Mouse (Mus musculus): ENCODE results near the gene Ppm1n. TPM values are rescaled to one million over a fixed set of nuclear protein-coding genes. Genes with fewer than 3 reads are reported as not detected.

The Ppm1n gene
- polyA plus RNA-seq, 2 experiments from 2014 or later: 1.7 to 2.1 TPM

DNA sequence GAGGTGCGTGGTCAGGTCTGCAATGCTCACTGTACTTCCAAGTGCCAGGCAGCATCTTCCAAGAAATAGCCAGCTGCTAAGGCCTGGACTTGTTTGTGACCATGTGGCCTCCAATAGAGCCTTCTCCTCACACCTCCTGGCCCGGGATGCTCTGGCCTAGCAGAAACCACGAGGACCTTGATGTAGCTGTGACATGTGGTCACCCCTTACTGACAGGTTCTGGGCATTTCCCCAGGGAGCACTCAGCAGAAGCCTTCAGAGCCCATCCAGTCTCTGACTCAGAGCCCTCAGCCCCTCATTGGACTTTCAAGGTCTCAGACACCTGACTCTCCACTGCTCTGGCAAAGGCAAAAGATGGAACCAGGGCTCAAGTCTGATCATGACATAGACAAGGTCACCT, 34.8 kb downstream of the Ppm1n start:
- ATAC-seq: no peak

DNA sequence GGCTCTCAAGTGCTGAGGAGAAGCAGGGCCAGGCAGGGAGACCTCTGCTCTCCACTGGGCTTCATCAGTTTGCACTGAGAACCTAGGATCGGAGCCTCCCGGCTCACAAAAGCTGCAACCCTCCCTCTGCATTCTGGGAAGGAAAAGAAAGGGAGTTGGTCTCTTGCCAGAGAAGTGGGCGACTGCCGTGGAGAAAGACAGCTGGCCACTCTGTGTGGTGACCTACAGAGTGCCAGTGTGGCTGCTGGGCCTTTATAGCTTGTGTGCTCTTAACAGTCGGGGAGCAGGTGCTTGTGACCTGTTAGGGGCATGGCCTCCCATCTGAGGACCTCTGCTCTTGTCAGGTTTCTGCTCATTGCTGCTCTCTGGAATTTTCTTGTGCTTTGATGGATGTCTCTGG, 36.0 kb downstream of the Ppm1n start:
- ATAC-seq: no peak

DNA sequence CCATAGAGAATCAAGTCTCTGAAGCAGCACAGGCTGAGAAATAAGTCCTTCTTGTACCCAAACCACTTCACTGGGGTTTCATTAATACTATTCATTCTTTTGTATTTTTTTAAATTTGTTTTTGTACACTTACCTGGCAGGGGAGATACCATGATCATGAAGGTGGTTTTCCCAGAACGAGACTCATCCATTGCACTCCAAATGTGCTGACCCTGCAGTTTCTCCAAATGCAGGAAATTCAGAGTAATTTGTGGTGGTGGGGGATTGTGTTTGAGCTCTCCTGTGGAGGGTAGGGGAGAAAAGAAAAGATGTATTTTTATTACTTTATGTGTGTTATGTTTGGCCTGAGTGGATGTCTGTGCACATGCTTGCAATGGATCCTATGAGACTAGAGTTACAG, 37.9 kb downstream of the Ppm1n start:
- ATAC-seq: no peak

DNA sequence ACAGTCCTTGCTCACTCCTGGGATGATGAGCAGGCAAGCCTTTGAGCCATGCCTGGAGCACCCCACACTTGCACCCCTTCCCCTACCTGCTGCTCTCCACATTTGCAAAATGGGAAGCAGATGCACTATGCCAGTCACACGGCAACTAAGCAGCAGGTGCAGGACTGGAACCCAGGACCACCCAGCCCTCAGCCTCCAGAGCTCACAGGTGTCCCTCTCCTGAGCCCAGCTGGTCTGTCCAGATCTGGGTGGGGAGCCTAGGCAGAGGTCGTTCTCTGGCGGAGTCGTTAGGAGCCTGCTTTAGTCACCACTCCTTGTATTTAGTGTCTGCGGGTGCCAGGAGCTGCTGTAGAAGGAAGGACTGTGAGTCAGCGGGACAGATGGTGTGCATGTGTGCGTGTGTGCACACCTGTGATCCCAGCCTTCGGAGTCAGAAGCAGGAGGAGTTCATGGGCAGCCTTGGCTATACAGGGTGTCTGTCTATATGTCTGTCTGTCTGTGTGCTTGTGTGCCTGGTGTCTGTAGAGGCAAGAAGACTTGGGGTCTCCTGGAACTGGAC, 38.9 kb downstream of the Ppm1n start:
- no peak for ATAC-seq

DNA sequence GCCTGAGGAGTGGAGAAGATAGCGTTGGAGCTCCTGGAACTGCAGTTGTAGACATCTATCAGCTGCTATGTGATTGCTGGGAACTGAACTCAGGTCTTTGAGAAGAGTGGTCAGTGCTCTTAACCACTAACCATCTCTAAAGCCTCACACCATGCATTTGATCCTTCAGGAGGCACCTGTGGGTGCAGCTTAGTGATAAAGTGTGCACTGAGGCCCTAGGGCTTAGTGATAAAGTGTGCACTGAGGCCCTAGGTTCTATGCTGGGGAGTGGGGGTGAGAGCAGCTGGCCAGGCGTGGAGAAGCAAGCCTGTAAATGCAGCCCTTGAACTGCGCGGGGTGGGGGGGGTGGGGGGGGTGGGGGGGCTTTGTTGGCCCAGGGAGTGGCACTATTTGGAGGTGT, 39.9 kb downstream of the Ppm1n start:
- no peak for ATAC-seq

DNA sequence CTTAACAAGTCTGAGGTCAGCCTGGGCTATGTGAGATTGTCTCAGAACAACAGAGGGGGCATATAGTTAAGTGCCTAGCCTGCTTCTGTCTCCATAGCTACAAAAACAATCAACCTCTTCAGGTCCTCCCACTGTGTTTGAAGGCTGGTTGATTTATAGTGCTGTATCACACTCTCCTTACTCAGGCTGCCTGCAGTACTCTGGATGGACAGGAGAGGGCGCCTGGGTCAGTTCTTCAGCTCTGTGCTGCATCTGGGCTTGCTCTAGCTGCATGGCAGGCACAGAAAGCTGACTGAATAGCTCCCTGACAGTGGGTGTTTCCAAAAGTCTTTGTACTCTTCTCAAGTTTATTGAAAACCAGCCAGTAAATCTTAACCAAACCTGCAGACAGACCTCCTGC, 40.4 kb downstream of the Ppm1n start:
- ATAC-seq: peak; percentile 98

DNA sequence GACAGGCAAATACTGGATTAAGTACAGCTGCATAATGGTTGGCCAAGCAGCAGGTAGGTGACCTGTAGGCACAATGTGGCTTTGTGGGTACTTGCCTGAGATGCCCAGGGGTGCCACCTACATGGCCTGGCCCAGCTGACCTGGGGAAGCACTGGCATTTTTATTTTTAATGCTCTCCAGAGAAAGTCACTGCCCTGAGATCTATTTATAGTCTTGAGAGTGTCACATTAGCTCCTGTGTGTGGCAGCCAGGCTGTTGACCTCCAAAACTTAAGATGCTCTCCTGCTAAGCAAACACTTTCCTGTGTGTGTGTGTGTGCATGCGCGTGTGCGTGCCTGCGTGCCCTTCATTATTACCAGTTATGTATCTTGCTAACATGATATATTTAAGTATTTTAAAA, 41.5 kb downstream of the Ppm1n start:
- no peak for ATAC-seq

DNA sequence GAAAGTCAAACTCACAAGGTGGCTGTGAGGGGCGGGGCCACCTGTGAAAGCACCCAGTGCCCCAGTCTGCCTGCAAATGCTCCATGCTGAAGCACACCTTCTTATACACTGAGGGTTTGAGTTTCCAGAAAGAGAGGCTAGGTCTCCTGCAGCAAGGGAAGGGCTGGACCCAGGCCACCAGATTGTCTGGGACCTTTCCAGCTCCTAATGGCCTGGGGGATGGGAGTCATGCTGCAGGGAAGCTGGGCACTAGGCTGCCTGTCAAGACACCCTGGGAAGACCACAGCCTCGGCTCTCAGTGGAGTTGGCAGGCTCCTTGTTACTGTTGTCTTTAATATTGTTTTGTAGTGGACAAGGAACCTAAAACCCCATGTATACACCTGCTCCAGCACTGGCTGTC, 43.5 kb downstream of the Ppm1n start:
- ATAC-seq: no peak

DNA sequence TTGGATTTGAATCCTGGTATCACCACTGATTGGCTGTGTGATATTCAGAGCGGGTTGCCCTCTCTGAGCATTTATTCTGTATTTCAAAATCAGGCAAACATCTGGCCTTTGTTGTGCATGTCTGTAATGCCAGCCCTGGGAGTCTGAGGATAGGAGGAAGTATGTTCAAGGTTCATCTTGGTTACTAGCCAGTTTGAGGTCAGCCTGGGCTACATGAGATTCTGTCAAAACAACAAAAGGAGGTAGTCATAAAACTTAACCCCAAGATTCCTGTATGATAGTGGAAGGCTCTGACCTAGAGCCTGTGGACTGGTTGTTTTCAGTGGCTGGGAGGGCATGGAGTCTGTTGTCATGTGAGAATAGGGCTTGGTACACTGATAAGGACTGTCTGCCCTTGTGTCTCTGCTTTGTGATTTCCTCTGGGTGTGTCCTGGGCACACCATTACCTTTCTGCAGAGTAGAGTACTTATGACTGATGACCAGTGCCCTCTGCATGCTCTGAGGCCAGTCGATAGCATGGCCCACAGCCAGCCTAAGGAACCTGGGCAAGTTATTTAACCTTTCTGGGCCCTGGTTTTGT, 44.7 kb downstream of the Ppm1n start:
- no peak for ATAC-seq

DNA sequence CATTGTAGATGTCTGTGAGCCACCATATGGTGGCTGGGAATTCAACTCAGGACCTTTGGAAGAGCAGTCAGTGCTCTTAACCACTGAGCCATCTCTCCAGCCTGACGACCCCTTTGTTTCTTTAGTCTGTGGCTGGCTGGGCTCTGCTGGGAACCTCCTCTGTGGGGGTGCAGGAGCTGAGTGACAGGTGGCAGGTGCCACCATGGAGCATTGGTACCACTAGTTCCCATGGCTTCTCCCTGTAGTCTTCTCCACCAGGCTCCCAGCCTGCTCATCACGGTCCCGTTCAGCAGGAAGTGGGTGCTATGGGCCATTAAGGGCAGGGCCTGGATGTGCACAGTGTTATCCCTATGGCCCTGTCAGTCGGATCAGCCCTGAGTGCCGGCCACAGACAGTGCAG, 45.2 kb downstream of the Ppm1n start:
- no peak for ATAC-seq

DNA sequence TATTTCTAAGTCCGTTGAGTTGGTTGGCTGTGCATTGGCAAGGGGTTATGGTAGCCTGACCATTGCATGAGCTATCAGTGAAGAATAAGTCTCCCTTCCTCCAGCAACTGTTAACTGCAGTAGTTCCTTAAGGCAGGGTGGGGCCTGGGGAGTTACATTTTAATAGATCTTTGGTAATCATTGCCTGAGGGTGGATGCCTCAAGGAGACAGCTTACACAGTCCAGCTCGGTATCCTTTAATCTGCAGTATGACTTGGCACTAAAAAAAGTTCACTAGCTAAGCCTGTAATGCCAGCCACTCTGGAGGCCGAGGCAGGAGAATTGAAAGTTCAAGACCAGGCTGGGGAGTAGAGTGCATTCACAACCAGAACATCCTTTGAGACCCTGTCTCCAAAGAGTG, 48.0 kb downstream of the Ppm1n start:
- ATAC-seq: no peak

DNA sequence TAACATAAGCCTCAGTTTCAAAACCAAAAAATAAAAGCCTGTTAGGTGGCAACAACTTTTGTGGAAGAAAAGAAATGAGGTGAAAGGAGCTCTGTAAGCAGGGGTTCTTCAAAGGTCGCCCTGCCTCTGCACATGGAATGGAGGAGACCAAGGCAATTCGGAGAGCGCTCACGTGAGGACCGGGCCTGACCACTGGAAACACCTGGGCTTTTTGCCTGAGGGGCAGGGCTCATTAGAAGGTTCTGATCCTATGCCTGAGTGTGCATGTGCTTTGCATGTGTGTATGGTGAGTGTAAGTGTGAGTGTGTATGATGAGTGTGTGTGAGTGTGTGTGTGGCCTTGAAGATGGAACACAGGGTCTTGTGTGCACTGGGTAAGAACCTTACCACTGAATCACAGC, 49.0 kb downstream of the Ppm1n start:
- no peak for ATAC-seq

DNA sequence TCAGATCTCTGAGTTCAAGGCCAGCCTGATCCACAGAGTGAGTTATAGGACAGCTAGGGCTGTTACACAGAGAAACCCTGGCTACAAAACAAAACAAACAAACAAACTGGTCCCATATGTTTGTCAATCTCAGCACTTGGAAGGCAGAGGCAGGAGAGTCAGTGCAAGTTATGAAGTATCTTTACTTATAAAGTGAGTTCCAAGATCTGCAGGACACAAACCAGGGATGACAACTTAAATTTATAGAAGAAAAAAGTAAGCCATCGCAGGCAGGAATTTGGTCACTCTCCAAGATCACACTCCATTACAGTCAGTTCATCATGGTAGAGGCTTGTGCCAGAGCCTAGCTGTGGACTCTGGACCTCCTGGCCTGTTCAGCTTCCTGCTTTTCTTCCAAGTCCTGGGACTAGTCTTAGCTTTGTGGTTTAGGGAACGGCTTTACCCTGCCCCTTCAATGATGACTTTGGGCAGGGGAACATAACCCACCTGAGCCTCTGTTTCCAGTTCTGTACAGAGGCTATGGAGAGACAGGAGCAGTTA, 49.8 kb downstream of the Ppm1n start:
- no peak for ATAC-seq

DNA sequence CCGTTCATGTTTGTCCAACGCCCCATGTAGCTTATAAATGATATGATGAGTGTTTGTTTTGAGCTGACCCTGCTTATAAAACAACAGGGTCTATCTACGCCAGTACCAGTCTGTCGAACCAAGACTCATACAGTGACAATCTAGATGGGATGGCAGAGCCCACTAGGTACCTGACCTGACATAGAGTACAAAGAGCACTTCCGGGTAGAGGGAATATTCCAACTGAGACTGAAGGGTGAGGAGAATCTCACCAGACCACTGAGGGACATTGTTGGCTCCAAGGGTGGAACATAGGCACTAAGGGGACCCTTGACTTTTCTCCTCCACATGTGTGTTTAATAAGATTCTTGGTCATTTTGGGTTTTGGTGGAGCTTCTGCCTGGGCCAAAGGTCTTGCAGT, 50.5 kb downstream of the Ppm1n start:
- ATAC-seq: no peak

DNA sequence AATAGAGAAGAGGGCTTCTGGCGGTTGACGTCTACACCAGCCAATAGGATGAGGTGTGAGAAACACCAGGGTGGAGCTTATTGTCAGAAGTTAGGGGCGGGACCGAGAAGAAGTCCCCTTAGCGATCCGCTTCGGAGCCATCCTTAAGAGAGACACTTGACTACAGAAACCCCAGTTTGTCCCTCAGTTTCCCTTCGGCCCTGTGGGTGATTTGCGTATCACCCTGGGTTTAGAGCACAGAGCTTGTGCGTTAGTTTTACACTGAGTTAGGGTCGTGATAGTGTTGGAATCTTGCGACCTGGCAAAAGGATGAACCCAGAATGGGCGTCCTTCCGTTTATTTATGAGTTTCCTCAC, 51.1 kb downstream of the Ppm1n start:
- ATAC-seq: no peak

DNA sequence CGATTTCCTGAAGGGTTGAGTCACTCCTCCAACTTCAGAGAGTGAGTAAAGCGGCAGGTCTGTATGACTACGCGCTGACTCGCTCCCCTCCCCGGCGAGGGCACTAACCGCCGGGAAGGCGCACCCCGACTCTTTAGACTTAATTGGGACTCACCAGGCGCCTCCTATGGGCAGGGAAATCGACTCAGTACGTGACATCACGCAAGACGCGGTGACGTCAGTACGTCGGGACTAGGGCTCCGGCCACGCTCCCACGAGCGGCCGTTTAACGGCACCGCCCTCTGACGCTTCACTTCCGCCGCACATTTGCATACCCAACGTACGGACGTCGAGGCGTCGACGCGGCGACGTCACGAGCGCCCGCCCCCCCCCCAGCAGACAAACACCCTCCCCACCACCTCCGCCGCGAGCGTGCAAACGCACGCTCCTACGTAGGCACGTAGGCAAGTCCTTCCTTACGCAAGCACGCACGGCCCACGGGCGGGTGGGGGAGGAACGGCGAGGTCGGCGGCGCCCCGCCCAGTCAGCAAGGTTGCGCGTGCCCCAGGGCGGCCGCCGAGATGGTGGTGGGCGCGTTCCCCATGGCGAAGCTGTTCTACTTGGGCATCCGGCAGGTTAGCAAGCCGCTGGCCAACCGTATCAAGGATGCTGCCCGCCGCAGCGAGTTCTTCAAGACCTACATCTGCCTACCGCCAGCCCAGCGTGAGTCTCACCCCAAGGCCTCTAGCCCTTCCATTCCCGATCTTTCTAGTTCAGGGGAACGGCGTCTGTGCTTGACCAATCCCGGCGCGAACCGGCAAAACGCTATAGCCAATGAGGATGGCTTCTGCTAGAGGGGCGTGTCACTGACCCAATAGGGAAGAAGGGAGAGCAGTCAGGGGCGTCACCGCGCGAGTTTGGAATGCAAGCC, 51.7 kb downstream of the Ppm1n start, which contains the start of gene Opa3:
TSS of gene Opa3 (plus strand) at position 452 of the 910 bp plus-strand sequence.
- ATAC-seq: peak; percentile 82

DNA sequence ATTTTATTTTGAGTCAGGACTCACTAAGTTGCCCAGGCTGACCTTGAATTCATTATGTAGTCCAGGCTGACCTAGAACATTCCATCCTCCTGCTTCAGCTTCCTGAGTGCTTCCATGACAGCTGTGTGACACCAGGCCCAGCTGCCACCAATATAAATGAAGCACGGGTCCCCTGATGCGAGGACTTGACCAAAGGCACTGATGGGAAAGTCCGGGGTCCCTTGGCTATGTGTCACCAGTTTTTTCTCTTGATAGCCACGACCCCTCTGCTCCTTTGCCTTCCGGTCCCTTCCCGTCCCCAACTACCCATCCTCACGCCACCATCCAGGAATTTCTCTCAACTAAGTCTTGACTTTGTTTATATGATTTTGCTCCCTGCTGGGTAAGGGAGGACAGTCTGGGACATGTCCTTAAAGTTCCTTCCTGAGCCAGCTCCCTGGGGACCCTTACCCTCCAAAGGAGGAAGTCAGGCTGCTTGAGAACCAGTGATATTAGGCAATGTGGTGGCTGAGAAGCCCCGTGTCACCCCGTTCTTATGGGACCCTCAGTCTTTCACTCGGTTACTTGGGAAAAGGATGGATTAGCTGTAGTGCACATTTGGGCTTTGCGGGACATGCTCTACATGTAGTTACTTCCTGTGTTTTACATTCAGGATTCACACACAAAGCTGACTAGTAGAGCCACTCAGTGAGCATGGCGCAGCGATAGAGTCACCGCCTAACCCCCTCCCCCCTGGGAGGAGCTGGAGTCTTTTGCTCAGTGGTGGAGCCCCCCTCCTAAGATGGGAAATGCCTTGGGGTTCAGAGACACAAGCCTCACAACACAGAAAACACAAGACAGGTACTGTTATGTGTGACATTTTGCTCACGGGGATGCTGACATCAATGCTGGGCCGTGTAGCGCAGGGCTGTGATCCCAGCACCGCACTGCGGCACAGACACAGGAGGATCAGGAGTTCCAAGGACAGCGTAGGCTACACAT, 52.8 kb downstream of the Ppm1n start:
- peak; percentile 4 for ATAC-seq

Other genes with a start within 250 kb of the Ppm1n start
- gene Rsph6a, start 225.4 kb downstream of the Ppm1n start, polyA plus RNA-seq (2017; shearing (Covaris generic)): not detected
- not detected for gene Dmwd, start 203.8 kb downstream of the Ppm1n start, polyA plus RNA-seq (2017; shearing (Covaris generic))
- under 1 TPM in 1 of 2 experiments, not detected in 1; 0.44 TPM for gene Dmpk, start 196.2 kb downstream of the Ppm1n start, polyA plus RNA-seq (2017; shearing (Covaris generic))
- under 1 TPM; 0.46 to 0.83 TPM for gene Six5, start 185.5 kb downstream of the Ppm1n start, polyA plus RNA-seq (2017; shearing (Covaris generic))
- not detected for gene Gm4969, start 161.7 kb downstream of the Ppm1n start, polyA plus RNA-seq (2017; shearing (Covaris generic))
- 10 to 100 TPM; 23.1 to 29.0 TPM for gene Fbxo46, start 160.2 kb downstream of the Ppm1n start, polyA plus RNA-seq (2017; shearing (Covaris generic))
- gene Qpctl, start 130.8 kb downstream of the Ppm1n start, polyA plus RNA-seq (2017; shearing (Covaris generic)): 10 to 100 TPM in 1 of 2 experiments, 1 to 10 TPM in 1; 9.1 to 17.8 TPM
- gene Snrpd2, start 130.3 kb downstream of the Ppm1n start, polyA plus RNA-seq (2017; shearing (Covaris generic)): 10 to 100 TPM; 63.0 to 77.3 TPM
- not detected for gene Gipr, start 113.9 kb downstream of the Ppm1n start, polyA plus RNA-seq (2017; shearing (Covaris generic))
- gene Eml2, start 103.6 kb downstream of the Ppm1n start, polyA plus RNA-seq (2017; shearing (Covaris generic)): 10 to 100 TPM in 1 of 2 experiments, 1 to 10 TPM in 1; 10.0 to 30.1 TPM
- under 1 TPM in 1 of 2 experiments, not detected in 1; 0.11 TPM for gene Gpr4, start 67.5 kb downstream of the Ppm1n start, polyA plus RNA-seq (2017; shearing (Covaris generic))
- gene Opa3, start 51.7 kb downstream of the Ppm1n start, polyA plus RNA-seq (2017; shearing (Covaris generic)): 10 to 100 TPM; 15.2 to 24.0 TPM
- 100 to 1,000 TPM in 1 of 2 experiments, 10 to 100 TPM in 1; 52.3 to 109 TPM for gene Vasp, start 8.2 kb downstream of the Ppm1n start, polyA plus RNA-seq (2017; shearing (Covaris generic))
- gene Rtn2, start 2.6 kb upstream of the Ppm1n start, polyA plus RNA-seq (2017; shearing (Covaris generic)): not detected
- 1 to 10 TPM in 1 of 2 experiments, under 1 TPM in 1; 0.35 to 2.7 TPM for gene Fosb, start 30.0 kb upstream of the Ppm1n start, polyA plus RNA-seq (2017; shearing (Covaris generic))
- gene Ercc1, start 64.7 kb upstream of the Ppm1n start, polyA plus RNA-seq (2017; shearing (Covaris generic)): 10 to 100 TPM; 71.2 to 78.1 TPM
- 10 to 100 TPM; 15.8 to 17.6 TPM for gene Cd3eap, start 79.4 kb upstream of the Ppm1n start, polyA plus RNA-seq (2017; shearing (Covaris generic))
- gene Ppp1r13l, start 79.7 kb upstream of the Ppm1n start, polyA plus RNA-seq (2017; shearing (Covaris generic)): not detected
- 10 to 100 TPM; 10.1 to 11.6 TPM for gene Ercc2, start 101.9 kb upstream of the Ppm1n start, polyA plus RNA-seq (2017; shearing (Covaris generic))
- gene Klc3, start 124.0 kb upstream of the Ppm1n start, polyA plus RNA-seq (2017; shearing (Covaris generic)): 1 to 10 TPM; 2.6 to 3.3 TPM
- gene Ckm, start 124.7 kb upstream of the Ppm1n start, polyA plus RNA-seq (2017; shearing (Covaris generic)): not detected
- gene Mark4, start 178.8 kb upstream of the Ppm1n start, polyA plus RNA-seq (2017; shearing (Covaris generic)): 1 to 10 TPM in 1 of 2 experiments, under 1 TPM in 1; 0.91 to 1.3 TPM
- not detected for gene Exoc3l2, start 183.3 kb upstream of the Ppm1n start, polyA plus RNA-seq (2017; shearing (Covaris generic))
- gene Bloc1s3, start 228.3 kb upstream of the Ppm1n start, polyA plus RNA-seq (2017; shearing (Covaris generic)): under 1 TPM; 0.37 to 0.86 TPM
- gene Trappc6a, start 228.3 kb upstream of the Ppm1n start, polyA plus RNA-seq (2017; shearing (Covaris generic)): 10 to 100 TPM; 45.8 to 50.7 TPM
- gene Nkpd1, start 237.8 kb upstream of the Ppm1n start, polyA plus RNA-seq (2017; shearing (Covaris generic)): not detected

Data from CD4-positive, CD25-positive, alpha-beta regulatory T cell, adult 4 months (primary cell).